Mouse (Mus musculus): ENCODE data around the gene Defb29. TPM values are rescaled to one million over a fixed set of nuclear protein-coding genes. Genes with fewer than 3 reads are reported as not detected.

Defb29 gene
- polyA plus RNA-seq (2015; fragmentation: Nextera tagmentation; extraction: Ambion mirVana): not detected in 2 replicates

DNA sequence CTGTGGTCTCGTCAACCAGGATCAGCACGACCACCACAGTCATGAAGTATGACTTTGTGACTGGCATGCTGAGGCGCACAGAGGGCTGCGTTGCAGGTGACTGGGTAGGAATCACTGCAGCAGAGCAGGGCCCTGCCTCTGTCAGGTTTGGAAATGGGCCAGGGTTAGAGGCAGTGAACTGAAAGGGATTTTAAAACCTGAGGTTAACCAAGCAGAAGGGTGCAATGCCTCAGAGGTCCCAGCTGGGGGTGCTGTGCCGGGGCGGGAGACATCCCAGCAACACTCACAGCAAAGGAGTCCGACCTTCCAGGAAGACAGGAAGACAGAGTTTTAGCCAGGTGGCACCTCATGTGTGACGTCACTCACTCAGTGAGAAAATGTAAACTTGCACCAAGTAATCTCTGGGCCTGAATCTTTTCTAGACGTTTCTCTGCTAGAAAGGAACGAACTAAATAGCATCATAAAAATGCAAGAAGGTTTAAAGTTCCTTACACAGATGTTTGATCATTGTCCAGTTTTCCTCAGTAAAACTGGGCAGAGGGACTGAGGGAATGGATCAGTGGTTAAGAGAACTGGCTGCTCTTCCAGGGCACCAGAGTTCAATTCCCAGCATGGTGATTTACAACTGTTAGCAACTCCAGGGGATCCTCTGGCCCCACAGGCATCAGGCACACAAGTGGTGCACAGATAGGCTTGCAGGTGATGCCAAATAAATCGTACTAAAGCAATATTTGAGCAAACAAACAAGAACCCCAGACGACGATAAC, at the start of gene Defb29:
Gene Defb29, minus strand, starts transcription at position 155 of the 767 bp plus-strand sequence.
- H3K4me3 ChIP-seq (replicated peaks): no peak within 1 kb of the TSS
- WGBS: 57% methylated on average over 13 of the region's 13 CpGs
- H3K9me3 ChIP-seq (replicated peaks): no peaks in the 10 kb centered on the region
- 0 out of 2 replicates have a peak, but pooled peaks cover 2% of the 10 kb centered on the region for H3K4me1 ChIP-seq
- no peak within 1 kb of the TSS for H3K4me2 ChIP-seq
- no peak within 1 kb of the TSS for H3K27ac ChIP-seq (replicated peaks)
- no peaks in the 10 kb centered on the region for H3K27me3 ChIP-seq (replicated peaks)
- no peaks in the 10 kb centered on the region for H3K36me3 ChIP-seq
- no peak for ATAC-seq (ENCODE audit: low FRiP score)
- H3K9ac ChIP-seq (replicated peaks): no peak within 1 kb of the TSS

DNA sequence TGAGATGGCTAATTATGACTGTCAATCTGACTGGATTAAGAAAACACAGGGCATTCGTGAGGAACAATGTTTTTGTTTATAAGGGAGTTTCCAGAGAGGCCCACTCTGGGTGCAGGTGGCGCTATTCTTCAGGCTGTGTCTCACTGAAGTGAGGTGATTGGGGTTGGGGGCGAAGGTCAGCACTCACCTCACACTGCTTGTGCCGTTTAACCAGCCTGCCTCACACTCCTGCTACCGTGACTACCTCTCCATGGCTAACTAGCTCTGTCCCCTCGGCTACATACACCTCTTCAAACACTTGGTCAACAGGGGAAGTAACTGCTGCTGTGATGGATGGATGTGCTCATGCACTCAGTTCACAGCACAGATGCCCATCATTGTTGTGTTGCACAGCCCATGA, 49.1 kb upstream of the Defb29 start:
- 56% methylated on average over 6 of the region's 6 CpGs for WGBS
- no peak for ATAC-seq (ENCODE audit: low FRiP score)

DNA sequence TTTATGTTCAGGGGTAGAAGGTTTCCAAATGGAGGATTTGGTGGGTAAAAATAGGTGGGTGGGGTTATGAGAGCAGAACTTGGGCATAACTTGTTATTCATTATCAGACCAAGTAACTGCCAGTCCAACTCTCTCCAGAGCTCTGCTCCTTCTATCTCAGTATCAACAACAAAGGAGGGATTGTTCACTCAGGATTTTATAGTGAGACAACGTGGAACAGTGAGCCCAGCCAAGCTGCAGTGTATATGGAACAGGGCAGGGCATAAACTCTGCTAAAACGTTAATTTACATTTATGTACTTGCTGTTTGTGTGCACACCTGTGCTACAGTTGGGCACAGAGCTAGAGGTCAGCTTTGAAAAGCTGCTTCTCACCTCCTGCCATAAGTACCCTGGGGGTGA, 48.6 kb upstream of the Defb29 start:
- no peak overlapping the region for H3K4me3 ChIP-seq (replicated peaks)
- no peaks in the 10 kb centered on the region for H3K9me3 ChIP-seq (replicated peaks)
- no peak overlapping the region for H3K9ac ChIP-seq (replicated peaks)
- no peaks in the 10 kb centered on the region for H3K4me1 ChIP-seq
- H3K4me2 ChIP-seq: no peak overlapping the region
- H3K27ac ChIP-seq (replicated peaks): no peak overlapping the region
- H3K36me3 ChIP-seq: no peaks in the 10 kb centered on the region
- no peak for ATAC-seq (ENCODE audit: low FRiP score)
- H3K27me3 ChIP-seq (replicated peaks): no peaks in the 10 kb centered on the region
- 53% methylated on average over 2 of the region's 2 CpGs for whole genome bisulfite sequencing

More for the DNA sequence above, 49.1 kb upstream of the Defb29 start:
- no peak overlapping the region for H3K4me3 ChIP-seq (replicated peaks)
- no peak overlapping the region for H3K9ac ChIP-seq (replicated peaks)
- H3K4me1 ChIP-seq: no peaks in the 10 kb centered on the region
- no peaks in the 10 kb centered on the region for H3K36me3 ChIP-seq
- H3K27ac ChIP-seq (replicated peaks): no peak overlapping the region
- no peaks in the 10 kb centered on the region for H3K27me3 ChIP-seq (replicated peaks)
- H3K4me2 ChIP-seq: no peak overlapping the region
- H3K9me3 ChIP-seq (replicated peaks): no peaks in the 10 kb centered on the region

DNA sequence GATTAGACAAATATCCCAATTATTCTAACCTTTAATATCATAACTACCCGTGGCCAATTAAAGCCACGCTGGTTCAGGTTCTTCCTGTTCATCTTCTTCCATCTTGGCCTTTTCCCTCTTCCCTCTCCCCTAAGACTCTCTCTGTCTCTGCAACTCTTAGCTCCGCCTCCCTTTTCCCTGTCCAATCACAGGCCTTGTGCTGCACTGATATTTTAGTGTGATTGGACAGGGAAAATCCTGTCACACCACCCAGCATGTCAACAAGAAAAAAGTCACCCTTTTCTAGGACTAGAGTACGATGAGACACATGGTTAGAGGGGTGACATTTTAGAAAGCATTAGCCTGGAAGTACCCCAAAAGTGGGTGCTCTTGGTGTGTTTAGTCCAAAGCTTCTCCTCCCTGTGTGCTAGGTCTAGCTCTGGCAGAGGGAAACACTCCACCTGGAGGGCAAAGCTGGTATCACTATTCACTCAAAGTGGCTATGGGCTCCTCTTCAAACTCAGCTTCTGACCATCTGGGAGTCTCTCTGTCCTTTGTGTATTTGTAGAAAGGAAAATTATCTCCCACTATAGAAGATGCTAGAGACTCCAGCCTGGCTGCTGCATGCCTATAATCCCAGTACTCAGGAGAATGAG, 47.1 kb upstream of the Defb29 start:
- H3K4me3 ChIP-seq (replicated peaks): no peak overlapping the region
- H3K27me3 ChIP-seq (replicated peaks): no peaks in the 10 kb centered on the region
- no peaks in the 10 kb centered on the region for H3K36me3 ChIP-seq
- WGBS: 81% methylated on average over 4 of the region's 4 CpGs
- H3K9ac ChIP-seq (replicated peaks): no peak overlapping the region
- no peaks in the 10 kb centered on the region for H3K4me1 ChIP-seq
- no peak overlapping the region for H3K27ac ChIP-seq (replicated peaks)
- H3K4me2 ChIP-seq: no peak overlapping the region
- H3K9me3 ChIP-seq (replicated peaks): no peaks in the 10 kb centered on the region
- no peak for ATAC-seq (ENCODE audit: low FRiP score)

DNA sequence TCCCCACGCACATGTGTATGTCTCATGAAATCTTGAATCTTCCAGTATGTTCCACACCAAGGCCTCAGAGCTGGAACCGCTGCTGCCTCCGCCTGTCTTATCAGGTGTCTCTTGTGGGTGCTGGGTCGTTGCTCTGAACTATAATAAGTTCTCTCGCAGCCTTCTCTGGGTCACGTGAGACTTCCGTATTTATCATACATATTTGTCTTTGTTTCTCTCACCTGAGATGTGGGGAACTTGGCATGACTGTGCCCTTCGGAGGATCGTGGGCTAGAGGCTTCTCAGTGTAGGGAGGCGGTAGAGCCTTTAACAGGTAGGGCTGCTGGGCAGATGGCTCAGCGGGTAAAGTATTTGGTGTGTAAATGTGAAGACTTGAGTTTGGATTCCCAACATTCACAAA, 40.7 kb upstream of the Defb29 start:
- 91% methylated on average over 11 of the region's 11 CpGs for WGBS
- no peaks in the 10 kb centered on the region for H3K36me3 ChIP-seq
- H3K27me3 ChIP-seq (replicated peaks): no peaks in the 10 kb centered on the region
- H3K4me3 ChIP-seq (replicated peaks): no peak overlapping the region
- H3K9ac ChIP-seq (replicated peaks): no peak overlapping the region
- H3K9me3 ChIP-seq (replicated peaks): no peaks in the 10 kb centered on the region
- no peak overlapping the region for H3K27ac ChIP-seq (replicated peaks)
- H3K4me2 ChIP-seq: no peak overlapping the region
- no peaks in the 10 kb centered on the region for H3K4me1 ChIP-seq
- ATAC-seq (ENCODE audit: low FRiP score): no peak

DNA sequence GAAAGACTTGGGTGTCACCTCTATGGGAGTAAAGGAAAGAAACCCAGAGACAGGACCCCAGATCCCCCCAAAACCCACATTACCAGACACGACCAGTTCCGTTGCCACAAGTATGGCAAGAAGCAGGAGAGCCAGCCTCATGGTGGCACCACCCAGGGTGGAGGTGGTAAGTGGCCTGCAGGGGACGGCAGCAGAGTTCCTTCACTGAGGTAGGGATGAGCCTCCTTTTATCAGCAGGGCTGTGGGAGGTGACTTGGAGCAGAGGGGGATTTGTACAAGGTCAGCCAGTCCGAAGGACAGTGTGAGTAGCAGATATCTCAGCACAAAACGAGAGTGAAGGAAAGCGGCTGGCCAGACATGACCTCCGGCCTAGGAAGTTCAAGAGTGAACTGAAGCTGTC, 40.2 kb upstream of the Defb29 start, which contains the start of gene Defb19:
Gene Defb19, minus strand, starts transcription at position 206 of the 400 bp plus-strand sequence.
- no peak within 1 kb of the TSS for H3K9ac ChIP-seq (replicated peaks)
- H3K27me3 ChIP-seq (replicated peaks): no peaks in the 10 kb centered on the region
- no peak within 1 kb of the TSS for H3K4me3 ChIP-seq (replicated peaks)
- no peak within 1 kb of the TSS for H3K27ac ChIP-seq (replicated peaks)
- H3K9me3 ChIP-seq (replicated peaks): no peaks in the 10 kb centered on the region
- no peak for ATAC-seq (ENCODE audit: low FRiP score)
- WGBS: 84% methylated on average over 7 of the region's 7 CpGs
- H3K36me3 ChIP-seq: no peaks in the 10 kb centered on the region
- H3K4me2 ChIP-seq: no peak within 1 kb of the TSS
- H3K4me1 ChIP-seq: no peaks in the 10 kb centered on the region

DNA sequence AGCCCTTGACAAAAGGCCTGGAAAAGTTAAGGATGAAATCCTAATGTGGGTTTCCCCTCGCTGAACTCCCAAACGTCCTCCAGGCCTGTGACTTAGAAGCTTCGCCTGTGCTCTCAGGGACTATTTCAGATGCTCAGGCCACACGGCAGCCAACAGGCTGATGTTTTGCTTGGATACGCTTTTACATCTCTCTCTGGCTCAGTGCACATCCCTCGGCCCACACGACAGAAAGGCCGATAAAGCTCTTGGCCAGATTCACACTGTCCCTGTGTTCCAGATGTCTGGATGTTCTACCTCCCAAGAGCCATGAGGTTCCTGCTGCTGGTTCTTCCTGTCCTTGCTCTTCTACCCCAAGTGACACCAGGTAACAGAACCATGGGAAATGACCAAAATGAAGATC, 33.6 kb upstream of the Defb29 start:
- ATAC-seq (ENCODE audit: low FRiP score): no peak
- WGBS: 93% methylated on average over 8 of the region's 8 CpGs
- H3K9ac ChIP-seq (replicated peaks): no peak overlapping the region

DNA sequence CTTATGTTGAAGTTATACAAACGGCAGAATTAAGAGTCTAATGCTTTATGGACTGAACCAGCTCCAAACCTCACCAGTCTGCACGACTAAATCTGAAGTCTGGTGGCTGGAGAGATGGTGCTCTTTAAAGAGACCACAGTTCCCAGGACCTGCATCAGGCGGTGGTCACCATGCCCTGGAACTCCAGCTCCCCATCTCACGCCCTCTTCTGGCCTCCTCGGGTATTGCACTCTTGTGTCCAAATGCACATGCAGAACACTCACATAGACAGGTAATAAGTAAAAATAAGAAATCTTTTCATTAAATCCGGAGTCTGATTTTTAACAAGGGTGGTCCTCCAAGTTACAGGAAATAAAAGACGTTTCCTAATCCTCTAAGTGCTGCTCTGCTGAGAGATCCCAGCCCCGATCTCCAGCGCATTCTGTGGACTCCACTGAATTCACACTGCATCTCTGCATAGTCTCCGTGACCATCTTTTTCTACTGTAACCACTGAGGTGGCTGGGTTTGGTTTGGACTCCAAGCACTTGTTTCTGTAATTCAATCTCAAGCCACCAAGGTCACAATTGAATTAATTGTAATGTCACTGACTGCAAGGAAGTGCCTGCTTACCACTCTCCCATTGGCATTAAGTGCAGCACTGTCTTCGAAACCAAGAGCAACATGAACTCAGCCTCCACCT, 32.4 kb upstream of the Defb29 start, which contains the start of gene Defb21:
Gene Defb21, plus strand, starts transcription at position 631 of the 681 bp plus-strand sequence.
- Histone ChIP-seq H3K27ac (replicated peaks) (no peak within 1 kb of the TSS), H3K9me3 (replicated peaks) (no peaks in the 10 kb centered on the region), H3K4me1 (no peaks in the 10 kb centered on the region), H3K4me3 (replicated peaks) (no peak within 1 kb of the TSS), H3K36me3 (no peaks in the 10 kb centered on the region), H3K27me3 (replicated peaks) (no peaks in the 10 kb centered on the region), H3K9ac (replicated peaks) (no peak within 1 kb of the TSS), H3K4me2 (no peak within 1 kb of the TSS)
- WGBS: 67% methylated on average over 11 of the region's 11 CpGs
- ATAC-seq (ENCODE audit: low FRiP score): no peak

More for the DNA sequence above, 33.6 kb upstream of the Defb29 start:
- Histone ChIP-seq H3K9me3 (replicated peaks) (no peaks in the 10 kb centered on the region), H3K36me3 (no peaks in the 10 kb centered on the region), H3K27me3 (replicated peaks) (no peaks in the 10 kb centered on the region), H3K4me1 (no peaks in the 10 kb centered on the region), H3K4me3 (replicated peaks) (no peak overlapping the region), H3K27ac (replicated peaks) (no peak overlapping the region), H3K4me2 (no peak overlapping the region)

DNA sequence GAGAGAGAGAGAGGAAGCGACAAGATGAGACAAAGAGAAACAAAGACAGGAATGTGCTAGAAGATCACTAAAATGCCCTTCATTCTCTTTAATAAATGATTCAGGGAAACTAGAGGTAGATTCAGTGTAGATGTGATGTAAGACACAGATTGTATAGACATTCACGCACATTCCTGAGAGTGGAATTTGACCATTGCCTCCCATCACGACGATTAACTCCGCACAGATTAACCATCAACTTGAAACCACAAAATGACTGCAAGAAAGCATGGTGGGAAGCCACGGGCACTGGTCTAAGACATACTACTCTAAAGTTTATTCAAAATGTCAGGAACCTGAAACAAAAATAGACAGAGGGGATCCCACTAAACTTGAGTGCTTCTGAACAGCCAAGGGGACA, 30.4 kb upstream of the Defb29 start:
- H3K4me2 ChIP-seq: no peak overlapping the region
- H3K4me1 ChIP-seq: no peaks in the 10 kb centered on the region
- no peak overlapping the region for H3K27ac ChIP-seq (replicated peaks)
- no peak for ATAC-seq (ENCODE audit: low FRiP score)
- H3K9ac ChIP-seq (replicated peaks): no peak overlapping the region
- H3K9me3 ChIP-seq (replicated peaks): no peaks in the 10 kb centered on the region
- no peaks in the 10 kb centered on the region for H3K27me3 ChIP-seq (replicated peaks)
- 76% methylated on average over 6 of the region's 6 CpGs for WGBS
- no peak overlapping the region for H3K4me3 ChIP-seq (replicated peaks)
- H3K36me3 ChIP-seq: no peaks in the 10 kb centered on the region

DNA sequence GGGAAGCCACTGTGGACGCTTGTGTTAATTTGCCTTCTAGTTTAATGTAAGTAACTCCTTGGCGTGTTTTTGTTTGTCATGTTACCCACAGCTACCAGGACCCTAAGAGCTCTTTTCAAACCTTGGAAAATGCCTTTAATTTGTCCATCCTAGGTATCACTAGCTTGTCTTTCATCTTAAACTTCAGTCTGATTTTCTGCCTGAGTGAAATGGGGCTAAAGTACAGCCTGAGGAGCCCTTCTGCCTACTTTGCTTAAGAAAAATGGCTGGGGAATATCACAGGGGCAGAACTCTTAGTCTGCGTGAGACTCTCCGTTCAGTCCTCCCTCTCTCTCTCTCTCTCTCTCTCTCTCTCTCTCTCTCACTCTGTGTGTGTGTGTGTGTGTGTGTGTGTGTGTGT, 30.0 kb upstream of the Defb29 start:
- Histone ChIP-seq H3K27ac (replicated peaks) (no peak overlapping the region), H3K9ac (replicated peaks) (no peak overlapping the region), H3K9me3 (replicated peaks) (no peaks in the 10 kb centered on the region), H3K4me3 (replicated peaks) (no peak overlapping the region), H3K4me2 (no peak overlapping the region), H3K4me1 (no peaks in the 10 kb centered on the region), H3K36me3 (no peaks in the 10 kb centered on the region), H3K27me3 (replicated peaks) (no peaks in the 10 kb centered on the region)
- WGBS: 77% methylated on average over 4 of the region's 4 CpGs
- ATAC-seq (ENCODE audit: low FRiP score): no peak

DNA sequence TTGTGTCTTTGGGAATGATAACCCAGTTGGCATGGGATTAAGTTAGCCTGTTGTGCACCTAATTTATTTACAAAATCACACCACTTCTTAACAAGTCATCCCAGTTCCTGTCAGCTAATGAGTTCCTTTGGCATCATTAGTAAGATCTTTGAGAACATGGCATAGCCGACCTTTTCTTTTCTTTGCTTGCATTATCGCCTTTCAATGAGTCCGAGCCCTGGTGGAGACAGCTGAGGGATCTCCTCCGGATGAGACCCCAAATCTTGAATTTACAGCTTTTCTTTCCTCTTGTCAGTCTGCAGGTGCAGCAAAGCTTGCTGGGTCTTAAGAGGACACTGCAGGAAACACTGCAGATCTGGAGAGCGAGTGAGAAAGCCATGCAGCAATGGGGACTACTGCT, 29.1 kb upstream of the Defb29 start, which contains the start of gene Gm17416:
Gene Gm17416, plus strand, starts transcription at position 301 of the 400 bp plus-strand sequence.
- Histone ChIP-seq H3K36me3 (no peaks in the 10 kb centered on the region), H3K4me2 (no peak within 1 kb of the TSS), H3K9me3 (replicated peaks) (no peaks in the 10 kb centered on the region), H3K27ac (replicated peaks) (no peak within 1 kb of the TSS), H3K9ac (replicated peaks) (no peak within 1 kb of the TSS), H3K4me3 (replicated peaks) (no peak within 1 kb of the TSS), H3K4me1 (no peaks in the 10 kb centered on the region), H3K27me3 (replicated peaks) (no peaks in the 10 kb centered on the region)
- WGBS: 87% methylated on average over 5 of the region's 5 CpGs
- no peak for ATAC-seq (ENCODE audit: low FRiP score)

Data from neural tube, embryonic 15.5 days (tissue).